Mouse (Mus musculus) embryonic facial prominence, embryonic 13.5 days (tissue): ENCODE data around the gene Mcm3ap. TPM values are rescaled to one million over a fixed set of nuclear protein-coding genes. Genes with fewer than 3 reads are reported as not detected.

ENCODE experiments used
- ATAC-seq: fragments of 200-750 bp; cut with Nextera tagmentation; 2 replicates; pipeline ENCODE4 v1.8.0; 2017; ENCODE audit warnings: low read depth; ENCODE audit not compliant: insufficient number of reproducible peaks, insufficient read depth, low FRiP score, low TSS enrichment
- H3K27ac ChIP-seq: fragments of 300-500 bp; sonication (generic); 2 replicates; pipeline ENCODE4 v1.5.1; 2015; ENCODE audit warnings: moderate library complexity, mild to moderate bottlenecking, inconsistent platforms
- H3K27me3 ChIP-seq: fragments of 300-500 bp; sonication (generic); 2 replicates; pipeline ENCODE4 v1.6.1; 2015; ENCODE audit warnings: mild to moderate bottlenecking, inconsistent platforms
- H3K36me3 ChIP-seq: fragments of 300-500 bp; sonication (generic); 2 replicates; pipeline ENCODE4 v1.6.1; 2015; ENCODE audit warnings: mild to moderate bottlenecking, inconsistent platforms
- H3K4me1 ChIP-seq: fragments of 300-500 bp; sonication (generic); 2 replicates; pipeline ENCODE4 v1.6.1; 2015; ENCODE audit warnings: inconsistent platforms
- H3K4me2 ChIP-seq: fragments of 300-500 bp; sonication (generic); 2 replicates; pipeline ENCODE4 v1.6.1; 2015; ENCODE audit warnings: moderate library complexity, mild to moderate bottlenecking, inconsistent platforms
- H3K4me3 ChIP-seq: fragments of 300-500 bp; sonication (generic); 2 replicates; pipeline ENCODE4 v1.5.1; 2015; ENCODE audit warnings: mild to moderate bottlenecking, inconsistent platforms
- H3K9ac ChIP-seq: fragments of 300-500 bp; sonication (generic); 2 replicates; pipeline ENCODE4 v1.6.1; 2015; ENCODE audit warnings: mild to moderate bottlenecking, inconsistent platforms
- H3K9me3 ChIP-seq: fragments of 300-500 bp; sonication (generic); 2 replicates; pipeline ENCODE4 v1.6.1; 2016; ENCODE audit warnings: inconsistent platforms
- WGBS: fragments of 180-500 bp; shearing (Covaris S2); methylation state at CpG from one replicate; pipeline ENCODE4 v1.1.7; 2015; ENCODE audit warnings: mixed read lengths; 5-methylcytosine and 5-hydroxymethylcytosine counted together
- polyA plus RNA-seq: library from polyadenylated mRNA; unstranded; fragments of >200 nt; fragmentation: Nextera tagmentation; extraction: Ambion mirVana; gene quantifications from 2 replicates; pipeline ENCODE4 v1.2.1, GENCODE M21; 2015

Mcm3ap gene
- polyA plus RNA-seq = 67.9 and 79.8 TPM in 2 replicates

DNA sequence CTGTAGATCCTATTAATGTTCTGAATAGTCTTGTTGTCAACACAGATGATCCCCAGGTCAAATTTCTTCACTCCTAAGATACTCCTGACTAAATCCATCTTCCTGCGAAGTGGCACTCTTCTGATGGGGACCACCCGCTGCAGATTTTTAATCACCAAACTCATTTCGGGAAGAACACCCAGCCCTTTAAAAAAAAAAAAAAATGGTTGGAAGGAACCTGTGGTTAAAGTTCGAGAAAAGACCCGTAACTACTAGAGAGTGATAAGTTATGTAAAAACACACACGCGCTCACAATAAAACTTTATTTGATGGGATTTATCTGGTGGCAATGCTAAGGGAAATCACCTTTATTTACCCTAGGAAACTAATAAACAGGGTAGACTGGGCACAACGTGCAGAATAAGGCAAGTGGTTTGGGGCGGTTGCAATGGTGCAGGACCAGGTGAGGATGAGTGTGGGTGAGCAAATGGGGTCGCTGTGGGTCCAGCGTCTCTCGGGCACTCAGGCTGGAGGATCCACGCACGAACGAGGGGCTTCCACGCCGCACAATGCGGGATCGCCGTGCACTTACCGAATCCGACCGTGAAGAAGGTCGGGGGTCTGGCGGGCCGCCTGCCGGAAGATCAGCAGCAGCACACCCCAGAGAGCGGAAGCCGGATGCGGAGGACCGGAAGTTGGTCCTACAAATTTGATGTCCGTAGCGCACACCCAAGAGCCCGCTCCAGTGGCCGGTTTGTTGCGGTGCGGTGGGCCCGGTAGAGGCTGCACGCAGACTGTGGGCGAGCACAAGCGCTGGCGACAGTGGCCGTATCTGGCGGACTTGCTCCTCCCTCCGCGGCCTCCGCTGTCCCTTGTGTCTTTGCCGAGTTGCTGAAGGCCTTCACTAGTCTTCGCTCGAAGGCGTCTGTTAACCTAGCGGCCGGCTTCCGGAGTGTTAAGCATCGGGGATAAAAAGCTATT is at the start of gene Mcm3ap, which contains the start of gene Ybey:
TSS of gene Mcm3ap (plus strand) at position 725 of the 960 bp plus-strand sequence.
TSS of gene Ybey (minus strand) at position 912 of the 960 bp plus-strand sequence.
- Histone ChIP-seq H3K9me3 (no peaks in the 10 kb centered on the region), H3K9ac (peak within 1 kb of the TSS; percentile 88), H3K4me3 (peak within 1 kb of the TSS; percentile 63), H3K36me3 (peaks cover 34% of the 10 kb centered on the region), H3K27me3 (no peaks in the 10 kb centered on the region), H3K4me1 (0 out of 2 replicates have a peak, but pooled peaks cover 5% of the 10 kb centered on the region), H3K4me2 (peak within 1 kb of the TSS; percentile 66), H3K27ac (peak within 1 kb of the TSS; percentile 76)
- WGBS = 2% methylated on average over 55 of the region's 55 CpGs
- peak; percentile 84 for ATAC-seq

GRCm38 (mm10) chr10:76425674-76426073 is 43.1 kb upstream of the Mcm3ap start:
- H3K36me3 ChIP-seq = peaks cover 91% of the 10 kb centered on the region
- 94% methylated on average over 7 of the region's 7 CpGs for WGBS

GRCm38 (mm10) chr10:76433925-76434324 is 34.8 kb upstream of the Mcm3ap start:
- ATAC-seq = no peak
- no peaks in the 10 kb centered on the region for H3K4me1 ChIP-seq
- H3K9me3 ChIP-seq = no peaks in the 10 kb centered on the region
- no peak overlapping the region for H3K9ac ChIP-seq
- H3K36me3 ChIP-seq = peaks cover 98% of the 10 kb centered on the region
- H3K4me2 ChIP-seq = no peak overlapping the region
- H3K27me3 ChIP-seq = no peaks in the 10 kb centered on the region
- no peak overlapping the region for H3K27ac ChIP-seq
- no peak overlapping the region for H3K4me3 ChIP-seq
- 91% methylated on average over 11 of the region's 11 CpGs for WGBS

More at GRCm38 (mm10) chr10:76425674-76426073, 43.1 kb upstream of the Mcm3ap start:
- Histone ChIP-seq H3K4me2 (no peak overlapping the region), H3K4me1 (no peaks in the 10 kb centered on the region), H3K9ac (no peak overlapping the region), H3K27me3 (no peaks in the 10 kb centered on the region), H3K27ac (no peak overlapping the region), H3K9me3 (peaks cover 3% of the 10 kb centered on the region; the same call in 1 of the 2 replicates), H3K4me3 (no peak overlapping the region)
- ATAC-seq = no peak

GRCm38 (mm10) chr10:76439107-76439890 is 29.4 kb upstream of the Mcm3ap start:
- H3K4me1 ChIP-seq = peaks cover 20% of the 10 kb centered on the region
- ATAC-seq = no peak
- H3K9ac ChIP-seq = no peak overlapping the region
- H3K27ac ChIP-seq = no peak overlapping the region
- 92% methylated on average over 9 of the region's 9 CpGs for WGBS
- no peaks in the 10 kb centered on the region for H3K27me3 ChIP-seq
- H3K4me2 ChIP-seq = no peak overlapping the region
- H3K9me3 ChIP-seq = no peaks in the 10 kb centered on the region
- H3K36me3 ChIP-seq = peaks cover 55% of the 10 kb centered on the region
- H3K4me3 ChIP-seq = no peak overlapping the region

GRCm38 (mm10) chr10:76440281-76440680 is 28.4 kb upstream of the Mcm3ap start, which contains the start of gene AC141477.1:
TSS of gene AC141477.1 (minus strand) at chr10:76440444.
- Histone ChIP-seq H3K36me3 (peaks cover 45% of the 10 kb centered on the region), H3K4me3 (peak within 1 kb of the TSS; percentile 79), H3K9me3 (no peaks in the 10 kb centered on the region), H3K27me3 (no peaks in the 10 kb centered on the region), H3K9ac (no peak within 1 kb of the TSS), H3K27ac (no peak within 1 kb of the TSS), H3K4me1 (peaks cover 20% of the 10 kb centered on the region), H3K4me2 (peak within 1 kb of the TSS; percentile 83)
- no peak for ATAC-seq
- WGBS = 96% methylated on average over 17 of the region's 17 CpGs

- Histone ChIP-seq H3K4me2 (peak within 1 kb of the TSS; percentile 83), H3K36me3 (peaks cover 24% of the 10 kb centered on the region), H3K27me3 (no peaks in the 10 kb centered on the region), H3K4me3 (peak within 1 kb of the TSS; percentile 79), H3K27ac (peak within 1 kb of the TSS; percentile 94), H3K9me3 (no peaks in the 10 kb centered on the region), H3K9ac (peak within 1 kb of the TSS; percentile 82), H3K4me1 (peaks cover 24% of the 10 kb centered on the region)
- under 1% methylated on average over 78 of the region's 78 CpGs for WGBS
- ATAC-seq = peak; percentile 98
Observed at GRCm38 (mm10) chr10:76442178-76443088, 26.3 kb upstream of the Mcm3ap start, which contains the start of gene Pcnt. TSS of gene Pcnt (minus strand) at chr10:76442786.

- H3K36me3 ChIP-seq = no peaks in the 10 kb centered on the region
- WGBS = 68% methylated on average over 4 of the region's 4 CpGs
- H3K9me3 ChIP-seq = no peaks in the 10 kb centered on the region
- H3K9ac ChIP-seq = no peak overlapping the region
- H3K4me2 ChIP-seq = no peak overlapping the region
- no peak overlapping the region for H3K27ac ChIP-seq
- no peaks in the 10 kb centered on the region for H3K27me3 ChIP-seq
- no peak overlapping the region for H3K4me3 ChIP-seq
- peaks cover 21% of the 10 kb centered on the region for H3K4me1 ChIP-seq
- no peak for ATAC-seq
Observed at GRCm38 (mm10) chr10:76445996-76446681, 22.6 kb upstream of the Mcm3ap start.

DNA sequence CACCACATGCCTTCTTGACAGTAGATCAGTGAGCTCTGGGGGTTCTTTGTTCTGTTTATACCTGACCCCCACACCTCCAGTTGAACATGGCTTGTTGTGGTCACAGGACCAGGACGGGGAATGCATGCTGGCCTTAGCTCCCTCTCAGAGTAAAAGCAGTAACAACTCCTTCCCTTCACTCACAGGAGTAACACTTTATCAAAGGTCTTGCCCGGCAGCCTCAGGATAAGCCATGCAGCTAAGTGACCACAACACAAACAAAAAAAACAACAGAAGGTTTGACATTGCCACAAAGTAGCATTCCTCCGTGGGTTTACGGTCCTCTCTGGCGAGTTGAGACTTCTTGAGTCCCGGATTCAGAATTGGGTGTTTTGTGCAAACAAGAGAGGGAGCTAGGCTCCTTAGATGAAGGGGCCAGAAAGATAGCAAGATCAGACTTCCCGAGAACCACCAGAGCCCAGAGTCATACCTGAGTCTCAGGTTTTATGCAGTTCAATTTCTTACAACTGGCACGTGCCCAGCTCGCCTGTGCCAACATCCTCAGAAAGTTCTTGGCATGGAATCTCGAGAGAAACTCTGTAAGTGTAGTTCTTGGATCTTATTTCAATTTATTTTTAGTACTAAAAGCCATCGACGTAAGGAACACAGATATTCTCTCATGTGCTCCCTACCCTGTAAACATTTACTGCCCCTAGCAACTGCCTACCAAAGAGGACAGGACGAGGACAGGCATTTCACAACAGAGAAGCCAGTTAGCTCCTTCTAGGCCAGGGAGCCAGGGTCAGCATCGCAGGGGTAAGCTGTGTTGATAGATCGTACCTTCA is 21.1 kb upstream of the Mcm3ap start:
- Histone ChIP-seq H3K9me3 (no peaks in the 10 kb centered on the region), H3K4me1 (peaks cover 15% of the 10 kb centered on the region), H3K27me3 (no peaks in the 10 kb centered on the region), H3K4me2 (no peak overlapping the region), H3K4me3 (no peak overlapping the region), H3K36me3 (no peaks in the 10 kb centered on the region), H3K9ac (0 out of 2 replicates have a peak overlapping the region, but pooled peaks have one; percentile 11), H3K27ac (no peak overlapping the region)
- WGBS = 77% methylated on average over 15 of the region's 15 CpGs
- no peak for ATAC-seq

DNA sequence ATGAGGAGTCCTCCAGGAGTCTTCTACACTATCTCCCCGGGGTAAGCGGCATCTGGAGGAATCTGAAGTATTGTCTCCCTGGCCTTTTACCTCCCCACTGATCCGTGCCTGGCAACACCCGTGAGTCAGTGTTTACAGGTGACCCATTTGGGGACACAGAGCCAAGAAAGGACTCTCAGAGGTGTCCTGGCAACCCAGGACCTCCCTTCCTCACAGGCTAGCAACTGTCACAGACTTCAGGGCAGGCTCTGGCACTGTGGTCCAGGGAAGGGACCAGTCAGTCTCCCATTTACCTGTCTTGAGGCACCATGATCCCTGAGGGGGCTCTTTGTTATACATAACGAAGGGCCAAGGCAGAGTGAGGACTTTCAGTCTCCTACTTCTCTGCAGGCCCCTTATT is 19.9 kb upstream of the Mcm3ap start, which contains the start of gene 2610028H24Rik:
TSS of gene 2610028H24Rik (plus strand) at position 231 of the 400 bp plus-strand sequence.
- Histone ChIP-seq H3K4me3 (no peak within 1 kb of the TSS), H3K36me3 (no peaks in the 10 kb centered on the region), H3K9ac (no peak within 1 kb of the TSS), H3K27ac (no peak within 1 kb of the TSS), H3K9me3 (no peaks in the 10 kb centered on the region), H3K4me1 (peaks cover 6% of the 10 kb centered on the region; the same call in 1 of the 2 replicates), H3K27me3 (no peaks in the 10 kb centered on the region), H3K4me2 (no peak within 1 kb of the TSS)
- 53% methylated on average over 5 of the region's 5 CpGs for WGBS
- no peak for ATAC-seq
